Mouse (Mus musculus) cerebellum, postnatal 25 days (tissue): ENCODE measurements around the gene Relb.

Experiments used
- DNase-seq, 2 experiments: peaks; one replicate each; pipeline ENCODE4 v3.0.0; 2021; ENCODE audit warnings: mixed read lengths in 2 of 2

The Relb gene

GRCm38 (mm10) chr7:19578436-19578835, 50.8 kb downstream of the Relb start:
- no peak for DNase-seq

GRCm38 (mm10) chr7:19577877-19578414, 51.3 kb downstream of the Relb start:
- DNase-seq = peak; percentile 47 to 62

- peak; percentile 50 to 51 for DNase-seq
Observed at GRCm38 (mm10) chr7:19577141-19577852, 51.9 kb downstream of the Relb start, which contains the start of the genes Zfp296 and Gemin7. Zfp296 (plus strand) TSS chr7:19577287. Gemin7 (minus strand) TSS chr7:19577595.

- DNase-seq = no peak
Observed at GRCm38 (mm10) chr7:19575559-19575958, 53.7 kb downstream of the Relb start.

- DNase-seq = no peak
Observed at GRCm38 (mm10) chr7:19573776-19574140, 55.5 kb downstream of the Relb start.

GRCm38 (mm10) chr7:19572926-19573775, 56.1 kb downstream of the Relb start:
- peak; percentile 86 to 88 for DNase-seq

- no peak for DNase-seq
Observed at GRCm38 (mm10) chr7:19569647-19570046, 59.6 kb downstream of the Relb start.

GRCm38 (mm10) chr7:19567426-19567825, 61.8 kb downstream of the Relb start:
- no peak for DNase-seq

GRCm38 (mm10) chr7:19565803-19566202, 63.4 kb downstream of the Relb start:
- DNase-seq = no peak

- DNase-seq = no peak
Observed at GRCm38 (mm10) chr7:19564455-19564854, 64.8 kb downstream of the Relb start.

- DNase-seq = no peak
Observed at GRCm38 (mm10) chr7:19563884-19564283, 65.4 kb downstream of the Relb start.

- peak; percentile 38 to 49 for DNase-seq
Observed at GRCm38 (mm10) chr7:19562643-19563410, 66.4 kb downstream of the Relb start, which contains the start of gene Ppp1r37. Ppp1r37 (minus strand) TSS chr7:19563076.

- peak; percentile 95 to 97 for DNase-seq
Observed at GRCm38 (mm10) chr7:19561765-19562642, 67.2 kb downstream of the Relb start.

- DNase-seq = no peak
Observed at GRCm38 (mm10) chr7:19561431-19561764, 67.8 kb downstream of the Relb start.

GRCm38 (mm10) chr7:19560491-19561260, 68.6 kb downstream of the Relb start:
- no peak for DNase-seq

GRCm38 (mm10) chr7:19558965-19559364, 70.3 kb downstream of the Relb start:
- DNase-seq = no peak

- DNase-seq = no peak
Observed at GRCm38 (mm10) chr7:19557982-19558900, 71.0 kb downstream of the Relb start.

GRCm38 (mm10) chr7:19557086-19557485, 72.2 kb downstream of the Relb start:
- DNase-seq = peak in 1 of 2 experiments; percentile 53
